Mouse (Mus musculus) forebrain, embryonic 11.5 days (tissue): ENCODE results near the gene Opa1. TPM values are rescaled to one million over a fixed set of nuclear protein-coding genes. Genes with fewer than 3 reads are reported as not detected.
A peak's percentile ranks its signal among the peaks of the same experiment; 100 is the strongest.

Experiments
- ATAC-seq: fragments of 200-750 bp; cut with Nextera tagmentation; replicated peaks from 2 replicates; pipeline ENCODE4 v1.8.0; 2017; ENCODE audit warnings: moderate TSS enrichment; ENCODE audit not compliant: low FRiP score
- DNase-seq: peaks from one replicate; pipeline ENCODE4 v3.0.0-alpha.2; 2017; ENCODE audit warnings: low spot score
- H3K27ac ChIP-seq: fragments of 300-500 bp; sonication (generic); 2 replicates; pipeline ENCODE4 v1.5.1; 2014; ENCODE audit warnings: low read depth, low read length
- H3K27me3 ChIP-seq: fragments of 300-500 bp; sonication (generic); 2 replicates; pipeline ENCODE4 v1.6.1; 2014; ENCODE audit warnings: mild to moderate bottlenecking, low read length, mixed read lengths; ENCODE audit not compliant: control insufficient read depth, insufficient read depth
- H3K36me3 ChIP-seq: fragments of 300-500 bp; sonication (generic); 2 replicates; pipeline ENCODE4 v1.6.1; 2014; ENCODE audit warnings: mild to moderate bottlenecking, low read length, moderate library complexity, mixed read lengths; ENCODE audit not compliant: control insufficient read depth, insufficient read depth
- H3K4me1 ChIP-seq: fragments of 300-500 bp; sonication (generic); replicated peaks from 2 replicates; pipeline ENCODE4 v1.6.1; 2014; ENCODE audit warnings: low read length, mixed read lengths; ENCODE audit not compliant: control insufficient read depth, insufficient read depth
- H3K4me2 ChIP-seq: fragments of 300-500 bp; sonication (generic); 2 replicates; pipeline ENCODE4 v1.6.1; 2014; ENCODE audit warnings: low read depth, mild to moderate bottlenecking, low read length, moderate library complexity, mixed read lengths; ENCODE audit not compliant: severe bottlenecking
- H3K4me3 ChIP-seq: fragments of 300-500 bp; sonication (generic); 2 replicates; pipeline ENCODE4 v1.5.1; 2014; ENCODE audit warnings: low read depth, low read length
- H3K9ac ChIP-seq: fragments of 300-500 bp; sonication (generic); 2 replicates; pipeline ENCODE4 v1.6.1; 2014; ENCODE audit warnings: low read length
- H3K9me3 ChIP-seq: fragments of 300-500 bp; sonication (generic); 2 replicates; pipeline ENCODE4 v1.6.1; 2016; ENCODE audit warnings: low read length, mixed read lengths; ENCODE audit not compliant: control insufficient read depth
- WGBS: fragments of 180-500 bp; shearing (Covaris S2); extraction: QIAGEN DNeasy Blood & Tissue Kit; methylation state at CpG from one replicate; pipeline ENCODE4 v1.1.7; 2014; 5-methylcytosine and 5-hydroxymethylcytosine counted together
- polyA plus RNA-seq: library from polyadenylated mRNA; unstranded; fragments of >200 nt; fragmentation: Nextera tagmentation; extraction: Ambion mirVana; gene quantifications from 2 replicates; pipeline ENCODE4 v1.2.1, GENCODE M21; 2014

Gene Opa1
- polyA plus RNA-seq, 1 experiment from 2014 or later, result 53.1 TPM

- peak overlapping the region; percentile 46 for H3K27ac ChIP-seq
- no peaks in the 10 kb centered on the region for H3K9me3 ChIP-seq
- WGBS, result 4% methylated on average over 18 of the region's 18 CpGs
- H3K4me2 ChIP-seq, result peak overlapping the region; percentile 37; the same call in 1 of the 2 replicates
- H3K4me3 ChIP-seq, result 0 out of 2 replicates have a peak overlapping the region, but pooled peaks have one; percentile 1
- DNase-seq, result peak; percentile 84
- no peak overlapping the region for H3K9ac ChIP-seq
- no peaks in the 10 kb centered on the region for H3K36me3 ChIP-seq
- peaks cover 71% of the 10 kb centered on the region for H3K27me3 ChIP-seq
- ATAC-seq, result peak; percentile 93
- H3K4me1 ChIP-seq, result peaks cover 12% of the 10 kb centered on the region
Observed at GRCm38 (mm10) chr16:29657650-29658548, 78.8 kb downstream of the Opa1 start.

- Histone ChIP-seq H3K4me2 (no peak overlapping the region), H3K9me3 (no peaks in the 10 kb centered on the region), H3K9ac (no peak overlapping the region), H3K4me1 (peaks cover 12% of the 10 kb centered on the region), H3K36me3 (no peaks in the 10 kb centered on the region), H3K27me3 (peaks cover 78% of the 10 kb centered on the region), H3K4me3 (no peak overlapping the region), H3K27ac (no peak overlapping the region)
- 78% methylated on average over 13 of the region's 13 CpGs for WGBS
- DNase-seq (no peak), ATAC-seq (no peak)
Observed at GRCm38 (mm10) chr16:29659101-29659810, 80.1 kb downstream of the Opa1 start.

- no peak for ATAC-seq
- Histone ChIP-seq H3K4me1 (peaks cover 22% of the 10 kb centered on the region), H3K27me3 (peaks cover 67% of the 10 kb centered on the region), H3K9me3 (no peaks in the 10 kb centered on the region), H3K4me3 (no peak overlapping the region), H3K4me2 (no peak overlapping the region), H3K27ac (no peak overlapping the region), H3K36me3 (no peaks in the 10 kb centered on the region), H3K9ac (no peak overlapping the region)
- WGBS, result 86% methylated on average over 6 of the region's 6 CpGs
- DNase-seq, result no peak
Observed at GRCm38 (mm10) chr16:29663042-29663758, 84.1 kb downstream of the Opa1 start.

DNA sequence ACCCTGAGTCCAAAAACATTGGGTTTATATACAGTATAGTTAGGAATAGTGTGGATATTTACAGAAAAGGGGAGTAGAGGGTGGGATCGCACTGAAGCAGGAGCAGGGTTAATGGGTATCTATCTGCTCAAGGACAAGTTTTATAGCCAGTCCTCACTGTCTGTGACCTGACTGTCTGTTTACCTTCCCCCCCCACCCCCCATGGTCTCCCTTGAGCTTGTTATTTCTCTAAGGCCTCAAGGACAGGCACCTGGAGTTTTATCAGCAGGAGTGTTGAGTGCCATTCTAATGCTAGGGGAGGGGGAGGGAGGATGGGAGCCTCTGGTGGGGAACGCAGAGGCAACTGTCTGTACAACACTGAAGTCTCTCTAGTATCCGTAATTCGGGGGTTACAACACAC, 85.3 kb downstream of the Opa1 start:
- Histone ChIP-seq H3K36me3 (no peaks in the 10 kb centered on the region), H3K9ac (no peak overlapping the region), H3K4me2 (no peak overlapping the region), H3K4me1 (peaks cover 16% of the 10 kb centered on the region), H3K27ac (no peak overlapping the region), H3K4me3 (no peak overlapping the region), H3K9me3 (no peaks in the 10 kb centered on the region), H3K27me3 (peaks cover 60% of the 10 kb centered on the region)
- ATAC-seq, result no peak
- WGBS, result 63% methylated on average over 4 of the region's 4 CpGs
- no peak for DNase-seq

DNA sequence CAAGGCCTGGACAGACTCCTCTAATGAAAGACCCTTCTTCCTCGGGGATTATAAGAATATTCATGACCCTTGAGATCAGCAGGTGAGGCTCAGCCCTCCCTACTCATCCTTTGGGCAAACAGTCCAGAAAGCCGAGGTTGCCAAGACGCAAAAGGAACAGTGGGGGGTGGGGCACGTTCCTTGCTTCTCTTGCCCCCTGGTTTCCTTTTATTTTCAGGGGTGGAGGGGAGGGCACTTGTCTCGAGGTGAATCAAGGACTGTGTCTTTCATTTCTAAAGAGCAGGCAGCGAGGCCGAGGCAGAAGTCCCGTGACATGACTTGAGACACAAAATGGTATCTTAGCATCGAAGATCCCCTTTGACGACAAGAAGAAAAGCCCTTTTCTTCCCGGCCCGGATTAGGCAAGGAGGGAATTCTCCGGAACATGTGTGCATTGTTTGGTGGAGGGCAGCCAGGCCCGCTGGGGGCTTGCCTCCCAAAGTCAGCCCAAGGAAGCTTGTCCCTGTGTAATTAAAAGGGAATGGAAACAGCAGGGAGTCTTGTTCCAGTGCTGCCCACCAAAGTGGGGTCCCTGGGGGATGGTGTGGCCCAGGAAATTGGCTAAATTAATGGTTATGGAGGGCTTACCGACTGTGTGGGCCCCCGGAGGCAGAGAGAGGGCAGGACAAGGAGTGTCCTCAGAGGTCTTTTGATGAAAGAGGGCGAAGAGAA, 88.0 kb downstream of the Opa1 start:
- H3K4me3 ChIP-seq, result no peak overlapping the region
- WGBS, result 2% methylated on average over 17 of the region's 17 CpGs

DNA sequence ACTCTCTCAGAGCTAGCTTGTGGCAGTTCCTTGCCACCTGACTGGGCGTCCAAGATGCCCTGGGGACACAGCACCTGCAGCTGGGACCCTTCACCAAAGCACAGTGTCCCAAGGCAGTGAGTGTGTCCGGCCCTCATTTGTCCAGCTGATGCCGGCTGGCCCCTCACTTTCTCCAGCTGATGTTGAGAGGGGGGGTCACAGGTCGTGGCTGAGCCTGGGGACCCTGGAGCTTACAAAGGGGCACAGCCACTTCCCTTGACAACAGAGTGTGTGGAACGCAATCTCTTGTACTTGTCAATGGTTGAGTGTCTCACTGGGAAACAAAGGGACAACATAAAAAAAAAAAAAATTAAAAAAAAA, 88.5 kb downstream of the Opa1 start:
- Histone ChIP-seq H3K27me3 (peaks cover 31% of the 10 kb centered on the region), H3K4me3 (no peak overlapping the region), H3K27ac (no peak overlapping the region), H3K9me3 (no peaks in the 10 kb centered on the region), H3K36me3 (no peaks in the 10 kb centered on the region), H3K9ac (no peak overlapping the region), H3K4me2 (peak overlapping the region; percentile 21; the same call in 1 of the 2 replicates), H3K4me1 (peaks cover 13% of the 10 kb centered on the region)
- ATAC-seq (peak; percentile 58), DNase-seq (peak; percentile 65)
- WGBS, result 3% methylated on average over 5 of the region's 5 CpGs

More for the DNA sequence above, 88.0 kb downstream of the Opa1 start:
- H3K9me3 ChIP-seq, result no peaks in the 10 kb centered on the region
- no peak overlapping the region for H3K9ac ChIP-seq
- peak; percentile 82 for ATAC-seq
- no peak overlapping the region for H3K27ac ChIP-seq
- H3K4me1 ChIP-seq, result peaks cover 13% of the 10 kb centered on the region
- H3K4me2 ChIP-seq, result peak overlapping the region; percentile 21; the same call in 1 of the 2 replicates
- no peaks in the 10 kb centered on the region for H3K36me3 ChIP-seq
- H3K27me3 ChIP-seq, result peaks cover 36% of the 10 kb centered on the region
- peak; percentile 73 for DNase-seq

GRCm38 (mm10) chr16:29668451-29668850, 89.3 kb downstream of the Opa1 start:
- DNase-seq, result no peak
- 90% methylated on average over 12 of the region's 12 CpGs for WGBS

GRCm38 (mm10) chr16:29670806-29671205, 91.7 kb downstream of the Opa1 start:
- no peaks in the 10 kb centered on the region for H3K9me3 ChIP-seq
- peaks cover 13% of the 10 kb centered on the region for H3K4me1 ChIP-seq
- H3K27ac ChIP-seq, result no peak overlapping the region
- peaks cover 11% of the 10 kb centered on the region for H3K27me3 ChIP-seq
- no peak for ATAC-seq
- H3K9ac ChIP-seq, result no peak overlapping the region
- H3K4me2 ChIP-seq, result no peak overlapping the region
- no peak for DNase-seq
- H3K4me3 ChIP-seq, result no peak overlapping the region
- WGBS, result 98% methylated on average over 3 of the region's 3 CpGs
- no peaks in the 10 kb centered on the region for H3K36me3 ChIP-seq

More at GRCm38 (mm10) chr16:29668451-29668850, 89.3 kb downstream of the Opa1 start:
- Histone ChIP-seq H3K9ac (no peak overlapping the region), H3K4me3 (no peak overlapping the region), H3K36me3 (no peaks in the 10 kb centered on the region), H3K27me3 (peaks cover 23% of the 10 kb centered on the region), H3K4me2 (no peak overlapping the region), H3K27ac (no peak overlapping the region), H3K9me3 (no peaks in the 10 kb centered on the region), H3K4me1 (peaks cover 13% of the 10 kb centered on the region)
- ATAC-seq, result no peak
